Mouse (Mus musculus) liver, adult 2 months (tissue): ENCODE measurements around the gene Kifc5b. TPM values are rescaled to one million over a fixed set of nuclear protein-coding genes. Genes with fewer than 3 reads are reported as not detected.

Source experiments
- DNase-seq: peaks from one replicate; pipeline ENCODE4 v3.0.0-alpha.2; 2011; ENCODE audit warnings: low read depth, low spot score; ENCODE audit errors: extremely low read depth
- H3K27ac ChIP-seq: fragments of 200-500 bp; replicated peaks from 2 replicates; pipeline ENCODE4 v1.5.1; 2012; ENCODE audit warnings: low read depth, mild to moderate bottlenecking, control low read depth, inconsistent platforms, low read length; ENCODE audit not compliant: insufficient read depth
- H3K27me3 ChIP-seq: fragments of 200-500 bp; 2 replicates; pipeline ENCODE4 v1.6.1; 2012; ENCODE audit warnings: mild to moderate bottlenecking, moderate library complexity, low read length, inconsistent platforms; ENCODE audit not compliant: control insufficient read depth, insufficient read depth
- H3K36me3 ChIP-seq: fragments of 200-500 bp; 2 replicates; pipeline ENCODE4 v1.6.1; 2012; ENCODE audit warnings: low read length, inconsistent platforms; ENCODE audit not compliant: control insufficient read depth, insufficient read depth
- H3K4me1 ChIP-seq: fragments of 200-500 bp; 2 replicates; pipeline ENCODE4 v1.6.1; 2011; ENCODE audit warnings: low read length; ENCODE audit not compliant: control insufficient read depth, insufficient read depth
- H3K4me3 ChIP-seq: fragments of 200-500 bp; 2 replicates; pipeline ENCODE4 v1.5.1; 2011; ENCODE audit warnings: low read depth, mild to moderate bottlenecking, control low read depth, low read length, moderate library complexity; ENCODE audit not compliant: insufficient read depth
- H3K79me2 ChIP-seq: fragments of 200-500 bp; 2 replicates; pipeline ENCODE4 v1.6.1; 2012; ENCODE audit warnings: inconsistent platforms, mild to moderate bottlenecking, low read length, moderate library complexity; ENCODE audit not compliant: control insufficient read depth, insufficient read depth
- H3K9ac ChIP-seq: fragments of 200-500 bp; 2 replicates; pipeline ENCODE4 v1.6.1; 2012; ENCODE audit warnings: low read depth, mild to moderate bottlenecking, control low read depth, inconsistent platforms, low read length
- CTCF ChIP-seq: fragments of 200-500 bp; IDR thresholded peaks from 2 replicates; pipeline ENCODE4 v1.5.1; 2011; ENCODE audit warnings: low read depth, low read length, control low read depth
- POLR2A ChIP-seq: fragments of 200-500 bp; IDR thresholded peaks from 2 replicates; pipeline ENCODE4 v1.6.1; 2011; ENCODE audit warnings: low read length, control low read depth; ENCODE audit not compliant: insufficient read depth; ENCODE audit errors: extremely low read depth
- WGBS: fragments of 180-500 bp; shearing (Covaris S2); methylation state at CpG from one replicate; pipeline ENCODE4 v1.1.7; 2018; 5-methylcytosine and 5-hydroxymethylcytosine counted together
- polyA plus RNA-seq: library from polyadenylated mRNA; depleted of rRNA; stranded (reverse); fragments of >200 nt; gene quantifications from 2 replicates; pipeline ENCODE4 v1.2.3, GENCODE M21; 2012
- total RNA-seq: library from RNA; depleted of rRNA; stranded (reverse); fragments of >200 nt; gene quantifications from 2 replicates; pipeline ENCODE4 v1.2.3, GENCODE M21; 2014

The Kifc5b gene
- total and polyA plus RNA-seq, 2 experiments, result 0.45 to 0.55 TPM

GRCm38 (mm10) chr17:26887926-26888325, 29.0 kb upstream of the Kifc5b start:
- WGBS, result 47% methylated on average over 3 of the region's 3 CpGs
- no peak overlapping the region for H3K4me3 ChIP-seq
- H3K4me1 ChIP-seq, result peaks cover 11% of the 10 kb centered on the region
- no peak for DNase-seq
- no peak overlapping the region for H3K27ac ChIP-seq
- no peaks in the 10 kb centered on the region for H3K79me2 ChIP-seq
- no peak overlapping the region for H3K9ac ChIP-seq
- H3K36me3 ChIP-seq, result no peaks in the 10 kb centered on the region
- H3K27me3 ChIP-seq, result no peaks in the 10 kb centered on the region
- TF ChIP-seq POLR2A (no peak), CTCF (no peak)

DNA sequence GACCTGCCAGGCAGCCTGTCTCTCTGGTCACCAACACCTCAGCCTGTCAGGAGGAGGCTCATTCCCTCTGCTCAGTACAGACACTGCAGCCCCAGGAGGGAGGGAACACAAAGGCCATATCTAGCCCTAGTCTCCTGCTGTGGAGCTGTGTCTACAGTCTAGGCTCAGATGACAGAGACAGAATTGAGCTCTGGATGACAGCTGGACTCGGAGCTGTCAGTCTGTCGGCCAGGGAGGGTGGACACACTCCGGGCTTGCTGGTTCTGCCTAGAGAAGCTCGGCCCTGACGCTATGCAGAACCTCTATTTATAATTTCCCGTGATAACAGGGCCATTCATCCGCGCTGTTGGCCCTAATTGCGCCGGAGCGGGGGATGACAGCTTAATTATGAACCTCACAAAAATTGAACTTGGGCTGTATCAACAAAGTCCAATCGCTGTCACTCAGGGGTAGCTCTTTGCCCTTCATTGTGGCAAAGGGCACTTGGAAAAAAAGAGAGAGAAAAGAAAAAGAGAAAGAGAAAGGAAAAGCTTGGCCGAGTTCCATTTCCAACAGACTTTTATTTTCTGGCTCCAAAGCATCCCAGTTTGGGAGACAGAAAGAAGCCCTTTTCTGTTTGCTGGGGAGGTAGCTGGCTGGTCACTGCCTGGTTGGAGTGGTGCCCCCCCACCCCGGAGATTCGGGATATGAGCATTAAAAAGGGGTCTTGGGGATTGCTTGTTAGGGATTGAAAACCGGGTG, 24.1 kb upstream of the Kifc5b start:
- DNase-seq, result peak; percentile 48
- H3K4me1 ChIP-seq, result peaks cover 5% of the 10 kb centered on the region
- H3K27me3 ChIP-seq, result no peaks in the 10 kb centered on the region
- 31% methylated on average over 16 of the region's 16 CpGs for WGBS
- no peaks in the 10 kb centered on the region for H3K79me2 ChIP-seq
- peak overlapping the region; percentile 28; the same call in 1 of the 2 replicates for H3K4me3 ChIP-seq
- peak overlapping the region; percentile 12; the same call in 1 of the 2 replicates for H3K9ac ChIP-seq
- H3K27ac ChIP-seq, result no peak overlapping the region
- no peaks in the 10 kb centered on the region for H3K36me3 ChIP-seq
- TF ChIP-seq POLR2A (no peak), CTCF (no peak)

GRCm38 (mm10) chr17:26893492-26893891, 23.4 kb upstream of the Kifc5b start:
- H3K9ac ChIP-seq, result no peak overlapping the region
- 86% methylated on average over 6 of the region's 6 CpGs for WGBS
- no peaks in the 10 kb centered on the region for H3K79me2 ChIP-seq
- no peaks in the 10 kb centered on the region for H3K27me3 ChIP-seq
- no peak for DNase-seq
- no peak overlapping the region for H3K4me3 ChIP-seq
- no peak overlapping the region for H3K27ac ChIP-seq
- TF ChIP-seq POLR2A, result no peak
- TF ChIP-seq CTCF, result no peak
- peaks cover 5% of the 10 kb centered on the region for H3K4me1 ChIP-seq
- H3K36me3 ChIP-seq, result no peaks in the 10 kb centered on the region

DNA sequence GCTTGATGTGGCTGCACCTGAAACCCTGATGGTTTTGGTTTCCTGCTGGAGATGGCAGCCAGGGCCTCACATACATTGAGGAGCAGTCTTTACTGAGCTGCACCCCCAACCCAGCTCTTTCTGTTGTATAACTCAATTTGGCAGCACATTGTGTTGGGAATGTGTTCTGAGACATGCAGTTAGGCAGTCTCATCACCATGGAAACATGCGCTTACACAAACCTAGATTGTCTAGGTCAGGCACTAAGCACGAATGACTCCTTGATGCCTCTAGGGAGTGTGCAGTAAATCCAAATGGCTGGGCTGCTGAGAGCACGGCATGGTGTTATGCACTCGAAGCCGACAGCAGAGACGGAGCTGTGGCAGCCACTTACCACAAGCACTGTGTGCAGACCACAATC, 22.5 kb upstream of the Kifc5b start:
- no peak for DNase-seq

DNA sequence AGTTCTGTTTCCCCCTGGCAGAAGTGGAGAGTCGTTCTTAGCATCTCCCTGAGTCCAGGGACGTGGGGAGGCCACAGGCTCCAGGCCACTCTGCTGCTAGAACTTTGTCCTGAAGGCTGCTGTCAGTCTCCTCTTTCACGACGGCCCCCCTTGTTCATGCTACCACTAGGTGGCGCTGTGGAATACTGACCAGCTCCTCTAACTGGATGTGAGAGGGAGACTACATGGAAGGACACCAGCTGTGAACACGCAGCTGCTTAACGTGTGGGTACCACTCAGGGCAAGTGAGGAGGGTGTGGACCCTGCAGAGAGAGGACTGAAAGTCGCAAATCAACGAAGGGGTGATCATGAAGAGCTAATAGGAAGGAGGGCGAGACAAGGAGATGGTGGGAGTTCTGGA, 21.3 kb upstream of the Kifc5b start:
- no peak overlapping the region for H3K4me3 ChIP-seq
- peak; percentile 50 for DNase-seq
- 17% methylated on average over 10 of the region's 10 CpGs for WGBS
- no peaks in the 10 kb centered on the region for H3K36me3 ChIP-seq
- no peaks in the 10 kb centered on the region for H3K27me3 ChIP-seq
- H3K4me1 ChIP-seq, result peaks cover 5% of the 10 kb centered on the region
- H3K79me2 ChIP-seq, result no peaks in the 10 kb centered on the region
- no peak overlapping the region for H3K9ac ChIP-seq
- H3K27ac ChIP-seq, result no peak overlapping the region
- TF ChIP-seq POLR2A (no peak), CTCF (peak; percentile 82)

More for the DNA sequence above, 22.5 kb upstream of the Kifc5b start:
- Histone ChIP-seq H3K9ac (no peak overlapping the region), H3K79me2 (no peaks in the 10 kb centered on the region), H3K36me3 (no peaks in the 10 kb centered on the region), H3K27ac (no peak overlapping the region), H3K4me1 (peaks cover 5% of the 10 kb centered on the region), H3K4me3 (no peak overlapping the region), H3K27me3 (no peaks in the 10 kb centered on the region)
- TF ChIP-seq POLR2A, result no peak
- TF ChIP-seq CTCF, result no peak
- WGBS, result 97% methylated on average over 6 of the region's 6 CpGs

GRCm38 (mm10) chr17:26900916-26901315, 16.0 kb upstream of the Kifc5b start:
- Histone ChIP-seq H3K4me3 (no peak overlapping the region), H3K79me2 (no peaks in the 10 kb centered on the region), H3K27ac (no peak overlapping the region), H3K4me1 (no peaks in the 10 kb centered on the region), H3K9ac (no peak overlapping the region), H3K36me3 (no peaks in the 10 kb centered on the region), H3K27me3 (no peaks in the 10 kb centered on the region)
- no peak for DNase-seq
- WGBS, result 77% methylated on average over 6 of the region's 6 CpGs
- TF ChIP-seq POLR2A (no peak), CTCF (no peak)
